Mouse (Mus musculus) testis, adult 2 months (tissue): Measurements from ENCODE around the gene Tdp1.

ENCODE experiments used
- CTCF ChIP-seq: fragments of 200-500 bp; IDR thresholded peaks from 2 replicates; pipeline ENCODE4 v1.5.1; 2012; ENCODE audit warnings: low read depth, mild to moderate bottlenecking, inconsistent platforms, low read length, moderate library complexity; ENCODE audit not compliant: control insufficient read depth, insufficient read depth, insufficient replicate concordance
- POLR2A ChIP-seq: fragments of 200-500 bp; IDR thresholded peaks from 2 replicates; pipeline ENCODE4 v1.6.1; 2012; ENCODE audit warnings: low read depth, mild to moderate bottlenecking, inconsistent platforms, low read length, moderate library complexity; ENCODE audit not compliant: control insufficient read depth

GRCm38 (mm10) chr12:99964301-99965202 lies 80.2 kb downstream of the Tdp1 start, which contains the start of gene Kcnk13:
- TF ChIP-seq POLR2A = no peak
- TF ChIP-seq CTCF = peak; percentile 77
